Mouse (Mus musculus) heart, adult 2 months (tissue): ENCODE results near the gene Lrtm2.

Experiments
- CTCF ChIP-seq: fragments of 200-600 bp; IDR thresholded peaks from 2 replicates; pipeline ENCODE4 v1.8.1; 2022; ENCODE audit warnings: antibody characterized with exemption, mild to moderate bottlenecking, moderate library complexity
- POLR2A ChIP-seq: fragments of 200-500 bp; IDR thresholded peaks from 2 replicates; pipeline ENCODE4 v1.6.1; 2011; ENCODE audit warnings: mild to moderate bottlenecking, low read depth, low read length, control low read depth; ENCODE audit not compliant: insufficient read depth

DNA sequence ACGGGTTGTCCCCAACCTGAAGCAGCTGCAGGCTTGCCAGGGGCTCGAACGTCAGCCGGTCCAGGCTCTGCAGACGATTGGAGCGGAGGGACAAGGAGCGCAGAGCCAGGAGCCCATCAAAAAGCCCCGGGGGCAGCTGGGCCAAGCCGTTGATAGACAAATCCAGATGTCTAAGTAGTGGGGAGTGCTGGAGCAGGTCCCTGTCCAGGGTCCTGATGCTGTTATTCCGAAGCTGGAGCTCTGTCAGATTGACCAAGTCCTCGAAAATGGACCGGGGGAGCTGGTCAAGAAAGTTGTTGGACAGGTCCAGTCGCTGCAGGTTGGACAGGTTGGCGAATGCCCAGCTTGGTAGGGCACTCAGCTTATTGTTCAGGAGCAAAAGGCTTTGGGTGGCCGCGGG is 10.1 kb downstream of the Lrtm2 start:
- no peak for TF ChIP-seq CTCF
- no peak for TF ChIP-seq POLR2A
